Mouse (Mus musculus) lung, postnatal 4 days (tissue): ENCODE data around the gene Ldlrap1.

Experiments used
- DNase-seq, 2 experiments: peaks; one replicate each; pipeline ENCODE4 v3.0.0; 2021

Ldlrap1 gene

DNA sequence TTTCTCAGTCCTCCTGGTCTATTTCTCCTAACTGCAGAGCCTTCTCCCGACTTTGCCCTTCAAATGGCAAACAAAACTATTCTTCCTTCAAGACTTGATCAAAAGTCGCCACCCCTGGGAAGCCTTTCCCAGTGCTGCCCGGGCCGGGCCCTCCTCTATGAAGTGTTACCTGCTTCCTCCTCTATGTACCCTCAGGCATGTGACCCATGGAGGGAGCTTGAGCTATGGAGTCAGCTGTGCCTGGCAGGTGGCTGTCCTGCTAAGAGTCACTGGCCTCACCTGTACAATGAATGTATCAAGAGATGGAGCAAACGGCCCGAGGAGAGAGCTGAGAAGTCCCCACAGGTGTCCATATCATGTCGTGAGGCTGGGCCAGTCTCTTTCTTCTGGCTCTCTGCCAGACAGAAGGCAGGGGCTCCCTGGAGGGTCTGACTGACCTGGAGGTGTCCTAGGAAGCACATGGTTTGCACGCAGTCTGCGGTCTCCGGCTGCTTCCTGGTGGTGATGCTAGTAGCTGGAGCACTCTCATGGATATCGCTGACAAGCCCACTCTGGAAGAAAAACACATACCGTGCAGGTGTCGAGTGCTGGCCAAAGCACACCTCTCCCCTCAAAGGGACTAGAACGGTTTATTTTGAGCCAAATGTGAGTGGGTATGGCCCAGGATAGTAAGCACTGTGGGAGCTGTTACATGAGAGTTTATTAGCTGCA is 7.6 kb upstream of the Ldlrap1 start:
- DNase-seq, result peak in 1 of 2 experiments; percentile 46

DNA sequence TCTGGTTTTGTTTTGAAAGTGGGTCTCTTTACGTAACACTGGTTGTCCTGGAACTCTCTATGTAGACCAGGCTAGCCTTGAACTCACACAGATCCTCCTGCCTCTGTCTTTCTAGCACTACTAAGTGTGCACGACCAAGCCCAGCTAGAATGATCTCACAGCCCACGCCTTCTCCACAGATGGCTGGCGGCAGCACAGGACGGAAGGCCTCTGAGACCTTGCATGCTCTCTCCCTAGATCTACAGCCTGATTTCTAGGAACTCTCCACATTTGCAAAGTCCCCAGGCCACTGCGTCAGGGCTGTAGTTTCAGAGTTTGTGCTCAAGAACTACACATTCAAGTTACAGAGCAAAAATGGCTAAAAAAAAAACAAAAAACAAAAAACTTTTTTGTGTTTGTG is 6.3 kb upstream of the Ldlrap1 start:
- no peak for DNase-seq

DNA sequence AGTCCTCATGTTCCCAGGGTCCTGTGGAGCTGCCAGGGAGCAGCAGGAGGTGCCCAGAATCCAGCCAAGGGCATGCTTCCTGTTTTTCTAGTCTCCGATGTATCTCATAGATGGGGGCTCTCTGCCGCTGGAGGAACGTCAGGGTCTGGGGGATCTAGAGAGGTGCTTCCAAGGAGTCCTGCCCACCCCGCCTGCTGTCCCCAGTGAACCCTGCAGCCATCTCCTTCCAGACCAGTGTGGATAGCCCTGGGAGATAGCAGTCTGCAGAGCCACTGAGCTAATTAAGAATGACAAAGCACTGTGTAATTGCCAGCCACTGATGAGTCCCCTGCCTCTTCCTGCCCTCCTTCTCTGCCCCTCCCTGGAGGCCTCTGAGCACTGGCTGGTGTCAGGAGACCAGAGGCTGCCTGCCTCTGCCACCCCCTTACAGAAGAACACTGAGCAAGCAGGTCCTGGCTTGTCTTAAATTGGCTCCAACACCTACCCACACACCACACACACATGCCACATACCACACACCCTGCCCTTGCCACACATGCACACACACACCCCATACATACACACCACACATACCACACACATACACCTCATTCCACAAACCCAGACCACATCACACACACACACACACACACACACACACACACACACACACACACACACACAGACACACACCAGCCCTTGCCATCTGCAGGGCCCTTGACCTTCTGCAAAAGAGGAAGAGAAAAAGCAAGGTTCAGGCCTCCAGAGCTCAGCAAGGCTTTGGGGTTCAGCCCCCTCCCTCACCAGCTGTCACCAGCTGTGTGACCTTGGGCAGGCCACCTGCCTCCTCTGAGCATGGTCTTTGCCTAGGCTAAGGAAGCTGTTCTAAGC is 5.2 kb upstream of the Ldlrap1 start:
- peak in 1 of 2 experiments; percentile 51 for DNase-seq

DNA sequence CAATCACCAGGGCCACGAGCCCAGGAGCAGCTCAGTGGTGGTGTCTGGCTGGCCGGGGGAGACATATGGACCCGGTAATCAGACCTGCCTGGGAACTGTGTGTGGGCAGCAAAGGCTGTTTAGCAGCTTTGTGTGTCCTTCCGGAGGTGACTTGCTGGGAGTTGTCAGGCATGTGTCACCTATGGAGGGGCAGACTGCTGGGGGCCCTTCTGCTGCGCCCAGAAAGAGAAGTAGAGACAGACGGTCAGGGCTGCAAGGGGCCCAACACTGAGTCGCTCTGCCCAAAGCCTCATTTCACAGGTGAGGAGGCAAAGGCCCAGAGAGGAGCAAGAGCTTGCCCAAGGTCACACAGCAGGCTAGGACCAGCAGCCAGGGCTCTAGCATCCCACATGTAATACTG is 2.1 kb upstream of the Ldlrap1 start:
- no peak for DNase-seq

DNA sequence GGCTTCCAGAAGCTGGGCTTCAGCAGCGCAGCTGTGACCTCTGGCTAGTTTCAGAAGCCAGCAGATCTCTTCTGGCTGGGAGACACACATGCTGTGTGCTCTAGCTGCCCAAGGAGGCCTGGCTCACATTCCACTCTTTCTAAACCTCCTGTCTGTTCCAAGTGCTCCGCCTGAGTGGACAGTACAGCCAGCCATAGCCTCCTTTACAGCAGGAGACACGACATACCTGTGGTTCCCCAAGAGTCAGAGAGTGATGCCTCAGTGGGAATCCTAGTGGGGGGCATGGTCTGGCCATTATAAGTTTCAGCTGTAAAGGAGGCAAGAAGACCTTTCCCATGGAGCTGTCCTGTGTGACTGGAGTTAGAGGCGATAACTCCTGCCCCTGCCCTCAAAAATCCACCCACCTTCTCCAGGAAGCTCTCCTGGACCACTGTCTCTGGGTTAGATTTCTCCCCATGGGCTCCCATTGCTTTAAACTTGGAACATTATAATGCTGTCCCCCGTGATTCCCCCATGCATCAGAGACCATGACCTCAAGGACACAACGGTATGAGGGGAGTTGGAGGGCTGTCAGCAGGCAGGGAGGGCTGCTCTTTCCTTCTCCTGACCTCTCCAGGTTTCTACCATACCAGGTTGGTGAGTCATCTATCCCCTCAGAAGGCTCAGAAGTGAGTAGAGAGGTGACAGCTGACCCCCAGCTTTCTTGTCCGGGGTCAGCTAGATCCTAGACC is 1.4 kb upstream of the Ldlrap1 start:
- DNase-seq, result peak in 1 of 2 experiments; percentile 26

- DNase-seq, result no peak
These were observed 533 bp upstream of the Ldlrap1 start for GRCm38 (mm10) chr4:134768226-134768888.

DNA sequence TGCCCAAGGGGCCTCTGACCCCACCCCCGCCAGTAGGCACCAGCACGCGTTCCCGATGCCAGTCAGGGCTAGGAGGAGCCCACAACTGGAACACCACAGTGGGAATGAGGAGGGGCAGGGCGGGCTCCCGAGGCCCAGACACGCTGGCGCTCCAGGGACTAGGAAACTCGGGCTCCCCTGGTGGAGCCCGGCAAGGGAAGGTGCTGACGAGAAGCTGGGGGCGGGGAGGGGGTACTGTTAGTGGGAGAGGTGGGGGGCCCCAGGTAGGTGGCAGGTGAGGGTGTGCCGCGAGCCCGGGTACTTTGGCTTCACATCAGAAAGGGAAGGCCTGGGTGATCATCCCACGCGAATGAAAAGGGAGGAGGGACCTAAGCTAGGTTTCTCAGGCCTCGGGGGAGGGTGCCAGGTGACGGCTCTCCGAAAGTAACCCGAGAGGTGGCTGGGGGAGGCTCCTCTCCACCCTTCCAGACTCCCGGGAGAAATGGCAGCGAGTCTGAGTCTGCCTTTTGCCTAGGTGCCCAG is 859 bp downstream of the Ldlrap1 start:
- DNase-seq, result peak; percentile 69 to 79

DNA sequence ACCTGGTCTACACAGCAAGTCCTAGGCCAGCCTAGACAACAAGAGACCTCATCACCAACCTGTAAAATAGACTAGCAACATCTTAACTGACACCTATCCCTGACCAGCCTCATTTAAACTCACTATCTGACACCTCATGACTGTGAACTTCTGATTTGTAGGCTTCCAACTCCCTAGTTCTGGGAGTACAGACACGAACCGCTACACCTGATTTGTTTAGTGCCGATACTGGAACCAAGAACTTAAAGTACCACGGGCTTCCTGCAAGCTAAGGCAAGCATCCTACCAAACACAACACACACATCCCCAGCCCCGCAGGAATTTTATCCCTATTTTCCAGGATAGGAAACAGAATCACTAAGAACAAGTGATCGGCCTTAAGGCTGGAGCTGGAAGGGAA is 1.5 kb downstream of the Ldlrap1 start:
- DNase-seq, result no peak

DNA sequence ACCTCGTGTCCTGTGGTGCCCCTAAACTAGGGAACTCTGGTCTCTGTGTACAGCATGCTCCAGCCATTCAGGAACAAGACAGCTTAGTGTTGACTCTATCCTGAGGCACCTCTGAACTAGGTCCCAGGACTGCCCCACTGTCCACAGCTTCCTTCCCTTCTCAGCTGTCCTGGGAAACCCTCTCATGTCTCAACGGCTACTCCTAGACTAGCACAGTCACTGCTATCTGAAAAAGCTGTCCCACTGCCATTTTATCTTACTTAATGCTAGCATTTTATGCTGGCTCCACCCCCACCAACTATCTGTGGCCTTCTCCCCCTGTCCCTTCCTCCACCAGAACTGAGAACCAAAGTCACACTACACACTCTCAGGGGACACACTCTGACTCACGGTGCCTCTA is 3.5 kb downstream of the Ldlrap1 start:
- DNase-seq, result no peak

- DNase-seq, result peak; percentile 60 to 71
These were observed 5.5 kb downstream of the Ldlrap1 start for GRCm38 (mm10) chr4:134762360-134762759.

DNA sequence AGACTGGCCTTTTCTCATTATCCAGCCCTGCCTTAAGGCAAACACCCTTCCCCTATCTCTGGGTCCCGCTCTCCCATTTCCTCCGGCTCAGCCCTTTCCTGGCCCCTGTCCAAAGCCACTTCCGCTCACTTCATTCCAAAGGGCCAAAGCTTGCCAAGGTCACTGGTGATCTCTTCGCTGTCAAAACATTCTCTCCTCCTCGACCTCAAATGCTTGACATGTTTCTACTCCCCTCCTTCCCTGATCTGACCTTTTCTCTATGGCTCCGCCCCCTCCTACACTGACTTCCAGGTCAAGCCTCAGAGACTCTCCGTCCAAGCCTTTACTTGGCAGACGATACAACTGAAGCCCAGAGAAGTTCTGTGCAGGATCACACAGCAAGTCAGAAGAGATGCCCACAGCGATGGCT is 7.0 kb downstream of the Ldlrap1 start:
- DNase-seq, result peak; percentile 91 to 92

DNA sequence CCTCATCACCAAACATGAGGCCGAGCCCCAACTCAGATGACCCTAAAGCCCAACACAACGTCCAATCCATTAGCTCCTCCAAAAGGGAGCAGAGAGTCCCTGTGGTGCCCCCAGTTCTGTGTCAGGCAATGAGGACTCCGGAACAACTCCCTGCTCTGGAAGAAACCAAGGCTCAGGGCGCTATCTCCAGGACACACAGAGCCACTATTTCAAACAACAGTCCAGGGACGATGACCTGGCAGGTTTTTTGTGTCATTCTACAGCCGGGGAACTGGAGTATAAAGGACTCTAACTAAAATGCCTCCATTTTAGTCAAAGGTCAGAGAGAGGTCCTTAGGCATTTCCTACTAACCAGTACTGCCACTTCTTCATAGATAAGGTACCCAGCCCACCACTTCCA is 7.5 kb downstream of the Ldlrap1 start:
- peak in 1 of 2 experiments; percentile 44 for DNase-seq

- peak; percentile 47 to 58 for DNase-seq
These were observed 8.3 kb downstream of the Ldlrap1 start for GRCm38 (mm10) chr4:134759564-134759963.

DNA sequence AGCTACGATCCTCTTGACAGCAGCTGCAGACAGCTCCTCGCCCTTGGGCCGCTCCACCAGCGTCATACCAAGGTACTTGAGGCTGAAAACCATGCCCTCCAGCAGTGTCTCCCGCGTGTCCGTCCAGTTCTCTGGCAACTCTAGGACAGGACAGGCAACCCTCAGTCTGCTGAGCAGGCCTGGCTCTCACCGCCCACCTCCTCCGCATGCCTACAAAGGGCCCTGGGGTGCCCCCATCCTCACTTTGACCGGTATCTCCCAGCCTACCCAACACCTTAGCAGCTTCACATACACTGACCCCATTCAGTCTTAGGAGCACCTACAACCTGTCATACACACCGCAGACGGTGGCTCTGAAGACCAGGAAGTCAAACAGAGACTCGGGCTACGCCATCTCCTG is 8.9 kb downstream of the Ldlrap1 start:
- DNase-seq, result peak in 1 of 2 experiments; percentile 25

GRCm38 (mm10) chr4:134758367-134758766 is 9.5 kb downstream of the Ldlrap1 start:
- DNase-seq, result peak in 1 of 2 experiments; percentile 23

DNA sequence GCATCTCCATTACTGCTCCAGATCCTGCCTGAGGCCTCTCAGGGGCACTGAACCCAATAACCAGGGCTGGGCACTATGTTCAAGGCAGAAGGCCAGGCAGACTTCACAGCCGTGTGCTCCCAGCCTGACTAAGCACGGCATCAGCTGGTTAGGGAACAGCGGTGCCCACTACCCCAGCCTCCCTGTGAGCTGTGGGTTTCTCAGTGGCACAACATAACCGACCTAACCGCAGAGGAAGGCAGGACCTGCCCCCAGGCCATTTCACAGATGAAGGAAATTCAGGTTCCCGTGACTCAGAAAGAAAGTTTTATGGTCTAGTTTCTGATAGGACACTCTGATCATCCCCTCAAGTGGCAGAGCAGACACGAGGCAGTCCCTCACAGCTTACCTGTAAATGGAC is 10.9 kb downstream of the Ldlrap1 start:
- DNase-seq, result no peak

- DNase-seq, result peak in 1 of 2 experiments; percentile 27
These were observed 12.9 kb downstream of the Ldlrap1 start for GRCm38 (mm10) chr4:134754941-134755340.

GRCm38 (mm10) chr4:134754371-134754770 is 13.5 kb downstream of the Ldlrap1 start:
- DNase-seq, result peak in 1 of 2 experiments; percentile 51

GRCm38 (mm10) chr4:134753516-134754261 is 14.1 kb downstream of the Ldlrap1 start:
- peak in 1 of 2 experiments; percentile 44 for DNase-seq

DNA sequence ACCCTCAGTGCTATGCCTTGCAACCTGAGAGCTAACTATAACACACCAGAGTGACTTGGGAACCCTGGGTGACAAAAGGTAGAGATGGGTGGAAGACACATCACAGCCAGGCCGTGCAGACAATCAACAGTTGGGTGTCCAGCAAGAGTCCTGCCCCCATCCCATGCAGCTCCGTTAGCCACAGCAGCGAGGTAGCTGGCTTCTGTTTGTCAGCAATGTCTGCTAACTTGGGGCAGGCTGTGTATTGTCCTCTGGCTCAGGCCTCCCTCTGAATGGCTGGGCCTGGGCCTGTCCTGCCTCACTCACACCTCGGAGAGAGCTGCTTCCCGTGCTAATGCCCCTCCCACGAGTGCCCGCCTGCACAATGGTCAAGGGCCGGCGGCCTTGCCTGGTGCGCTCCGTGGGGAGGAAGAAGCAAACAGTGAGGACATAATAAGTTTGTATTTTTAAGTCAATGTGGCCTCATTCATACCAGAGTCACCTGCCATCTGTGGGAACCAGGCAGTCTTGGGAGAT is 14.9 kb downstream of the Ldlrap1 start:
- DNase-seq, result peak; percentile 56 to 78

DNA sequence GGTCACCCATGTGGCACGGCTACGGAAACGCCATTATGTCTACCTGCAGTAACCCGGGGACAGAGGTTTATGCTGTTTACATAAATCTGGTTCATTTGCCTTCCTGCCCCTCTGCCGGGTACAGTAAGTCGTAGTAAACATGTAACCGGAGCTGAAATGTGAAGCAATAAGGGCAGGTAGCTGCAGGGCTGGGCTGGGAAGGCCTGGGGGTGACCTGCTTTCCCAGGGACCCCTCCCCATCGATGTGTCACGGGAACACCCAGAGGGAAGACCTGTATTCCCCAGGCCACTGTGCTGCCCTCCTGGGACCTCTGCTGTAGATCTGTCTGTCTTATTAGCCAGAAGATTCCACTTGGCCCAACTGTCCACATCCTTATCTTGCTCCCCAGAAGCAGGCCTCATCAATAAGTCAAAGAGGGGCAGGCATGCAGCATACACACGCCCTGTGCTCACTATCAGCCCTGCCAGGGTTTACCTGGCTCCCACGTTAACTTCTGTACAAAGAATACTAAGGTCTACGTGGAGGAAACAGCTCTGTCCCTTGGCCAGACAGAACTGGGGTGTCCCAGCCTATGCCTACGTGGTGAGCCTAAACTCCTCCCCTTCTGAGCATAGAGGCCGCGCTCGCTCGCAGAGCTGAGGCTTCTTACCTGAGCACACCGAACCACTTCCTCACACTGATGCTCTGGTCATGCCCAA is 16.0 kb downstream of the Ldlrap1 start:
- no peak for DNase-seq
